Mouse (Mus musculus): ENCODE results near the gene Foxn2. TPM values are rescaled to one million over a fixed set of nuclear protein-coding genes. Genes with fewer than 3 reads are reported as not detected.

Foxn2 gene
- total RNA-seq, 2 experiments from 2014 or later: 22.4 to 24.1 TPM

Other genes starting within 250 kb of the Foxn2 start
- 10 to 100 TPM; 18.5 to 18.6 TPM for gene Ppp1r21, start 89.4 kb downstream of the Foxn2 start, total RNA-seq (2021)
- gene Ston1, start 157.0 kb downstream of the Foxn2 start, total RNA-seq (2021): 10 to 100 TPM; 20.4 to 25.6 TPM
- gene Gtf2a1l, start 227.9 kb downstream of the Foxn2 start, total RNA-seq (2021): not detected